Mouse (Mus musculus): ENCODE measurements around the gene Ppp1r3d.

The Ppp1r3d gene

GRCm38 (mm10) chr2:178413481-178414260 lies 601 bp downstream of the Ppp1r3d start:
- peak; percentile 44 for DNase-seq

- DNase-seq: no peak
Measured at GRCm38 (mm10) chr2:178413081-178413480, 1.2 kb downstream of the Ppp1r3d start.

GRCm38 (mm10) chr2:178412598-178412997 lies 1.7 kb downstream of the Ppp1r3d start:
- DNase-seq: no peak

GRCm38 (mm10) chr2:178410286-178410685 lies 4.0 kb downstream of the Ppp1r3d start:
- no peak for DNase-seq

- no peak for DNase-seq
Measured at GRCm38 (mm10) chr2:178409024-178409423, 5.2 kb downstream of the Ppp1r3d start.

GRCm38 (mm10) chr2:178407053-178407815 lies 7.0 kb downstream of the Ppp1r3d start, which contains the start of gene Sycp2:
Gene Sycp2 (minus strand): TSS chr2:178407685.
- no peak for DNase-seq

All from embryo, embryonic 11 days (tissue).